Mouse (Mus musculus): ENCODE measurements at regions not wholly inside any gene's neighbourhood (a gene's known extent, or its start where the extent isn't known, plus 50 kb on each side); places are given as distances from the start of the nearest gene placed in this dataset.
"Not testable (repeated sequence)": the region's sequence is repeated elsewhere in the genome, so short reads cannot be mapped to it uniquely, and the experiment has no call there.

DNA sequence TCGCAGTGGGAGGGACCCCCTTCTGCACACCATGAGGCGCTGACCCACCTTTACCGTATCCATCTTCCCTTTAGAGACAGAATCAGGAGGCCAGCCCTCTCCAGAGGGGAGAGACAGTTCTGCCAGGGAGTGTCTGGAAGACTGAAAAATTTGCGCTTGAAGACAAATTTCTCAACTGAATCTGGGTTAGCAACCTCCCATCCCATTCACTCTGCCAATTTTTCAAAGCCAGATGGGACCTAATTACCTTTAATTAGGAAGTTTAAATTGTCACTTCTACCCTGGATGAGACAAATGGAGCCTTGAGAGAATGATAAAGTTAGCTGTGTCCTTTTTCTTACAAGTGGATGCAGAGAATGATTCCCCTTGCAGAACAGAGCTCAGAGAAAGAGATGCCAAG lies 70.2 kb upstream of the Lrpprc start:
- no peak overlapping the region for H3K4me2 ChIP-seq
- H3K9ac ChIP-seq (ENCODE audit: low read length), result no peak overlapping the region
- DNase-seq (ENCODE audit: low spot score, missing footprints), result peak; percentile 73
- no peaks in the 10 kb centered on the region for H3K9me3 ChIP-seq (ENCODE audit: control insufficient read depth, low read length)
- H3K4me1 ChIP-seq (ENCODE audit: control insufficient read depth, insufficient read depth, low read length), result no peaks in the 10 kb centered on the region
- no peak overlapping the region for H3K4me3 ChIP-seq (ENCODE audit: low read depth, low read length)
- 90% methylated on average over 4 of the region's 4 CpGs for WGBS
- H3K27ac ChIP-seq (ENCODE audit: low read depth, low read length), result no peak overlapping the region
- no peak for ATAC-seq (ENCODE audit: low FRiP score)
- H3K36me3 ChIP-seq (ENCODE audit: control insufficient read depth, insufficient read depth, low read length), result no peaks in the 10 kb centered on the region
- H3K27me3 ChIP-seq (ENCODE audit: control insufficient read depth, insufficient read depth, low read length), result no peaks in the 10 kb centered on the region

DNA sequence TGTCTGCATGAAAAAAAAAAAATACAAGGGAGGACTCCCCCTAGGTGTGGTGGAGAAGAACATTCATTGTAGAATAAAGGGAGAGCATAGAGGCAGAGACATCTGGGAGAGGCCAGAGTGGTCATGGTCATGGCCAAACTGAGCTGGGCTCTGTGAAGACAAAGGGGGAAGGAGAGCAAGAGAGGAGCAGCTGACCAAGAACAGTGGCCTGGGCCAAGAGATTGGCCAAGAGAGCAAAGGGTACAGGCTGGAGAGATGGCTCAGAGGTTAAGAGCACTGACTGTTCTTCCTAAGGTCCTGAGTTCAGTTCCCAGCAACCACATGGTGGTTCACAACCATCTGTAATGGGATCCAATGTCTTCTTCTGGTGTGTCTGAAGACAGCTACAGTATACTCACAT lies 73.6 kb upstream of the Lrpprc start:
- not testable (repeated sequence) for H3K4me3 ChIP-seq (ENCODE audit: low read depth, low read length); DNase-seq (ENCODE audit: low spot score, missing footprints); H3K4me1 ChIP-seq (ENCODE audit: control insufficient read depth, insufficient read depth, low read length); H3K9me3 ChIP-seq (ENCODE audit: control insufficient read depth, low read length); H3K4me2 ChIP-seq; ATAC-seq (ENCODE audit: low FRiP score); H3K27me3 ChIP-seq (ENCODE audit: control insufficient read depth, insufficient read depth, low read length); H3K36me3 ChIP-seq (ENCODE audit: control insufficient read depth, insufficient read depth, low read length); H3K9ac ChIP-seq (ENCODE audit: low read length); H3K27ac ChIP-seq (ENCODE audit: low read depth, low read length)

DNA sequence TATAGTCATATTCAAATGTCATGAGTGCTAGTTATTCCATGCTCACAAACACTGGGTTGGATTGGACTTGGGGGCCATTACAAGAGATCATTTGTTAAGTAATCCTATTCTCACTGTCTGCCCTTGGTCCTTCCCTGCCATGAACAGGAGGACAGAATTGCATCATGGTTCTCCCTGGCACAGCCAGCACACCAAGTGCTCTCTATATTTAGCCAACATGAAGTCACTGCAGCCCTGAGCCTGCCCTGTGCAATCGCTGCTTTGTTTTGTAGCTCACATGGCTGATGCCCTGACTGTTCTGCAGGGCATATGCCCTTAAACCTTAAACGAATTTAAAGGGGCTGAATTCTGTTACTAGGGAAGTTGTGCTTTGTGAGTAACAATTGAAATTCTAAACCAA lies 74.6 kb upstream of the Lrpprc start:
- Histone ChIP-seq H3K9me3 (ENCODE audit: control insufficient read depth, low read length) (no peaks in the 10 kb centered on the region), H3K4me1 (ENCODE audit: control insufficient read depth, insufficient read depth, low read length) (no peaks in the 10 kb centered on the region), H3K27ac (ENCODE audit: low read depth, low read length) (no peak overlapping the region), H3K36me3 (ENCODE audit: control insufficient read depth, insufficient read depth, low read length) (no peaks in the 10 kb centered on the region), H3K27me3 (ENCODE audit: control insufficient read depth, insufficient read depth, low read length) (no peaks in the 10 kb centered on the region), H3K9ac (ENCODE audit: low read length) (no peak overlapping the region), H3K4me2 (no peak overlapping the region), H3K4me3 (ENCODE audit: low read depth, low read length) (no peak overlapping the region)
- no peak for DNase-seq (ENCODE audit: low spot score, missing footprints)
- WGBS, result 60% methylated on average over 2 of the region's 2 CpGs
- ATAC-seq (ENCODE audit: low FRiP score), result no peak

DNA sequence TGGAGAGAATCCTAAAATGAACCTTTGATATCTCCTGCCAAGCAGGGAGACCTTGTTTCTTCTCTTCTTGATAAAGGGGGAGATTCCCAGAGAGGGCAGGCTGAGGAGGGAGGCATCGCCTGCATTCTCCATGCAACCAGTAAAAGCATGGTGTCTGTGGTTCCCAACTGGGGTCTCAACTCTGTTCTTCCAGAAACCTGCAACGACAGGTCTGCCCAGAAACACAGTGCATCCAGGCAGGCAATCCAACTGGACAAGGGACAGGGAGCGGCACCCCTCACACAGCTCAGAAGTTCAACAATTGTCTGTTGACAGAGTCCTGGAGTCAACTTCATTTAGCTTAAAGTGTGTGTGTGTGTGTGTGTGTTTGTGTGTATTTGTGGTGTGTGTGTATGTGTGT lies 75.0 kb upstream of the Lrpprc start:
- Histone ChIP-seq H3K9ac (ENCODE audit: low read length) (no peak overlapping the region), H3K9me3 (ENCODE audit: control insufficient read depth, low read length) (no peaks in the 10 kb centered on the region), H3K4me2 (no peak overlapping the region), H3K36me3 (ENCODE audit: control insufficient read depth, insufficient read depth, low read length) (no peaks in the 10 kb centered on the region), H3K4me1 (ENCODE audit: control insufficient read depth, insufficient read depth, low read length) (no peaks in the 10 kb centered on the region), H3K27me3 (ENCODE audit: control insufficient read depth, insufficient read depth, low read length) (no peaks in the 10 kb centered on the region), H3K27ac (ENCODE audit: low read depth, low read length) (no peak overlapping the region), H3K4me3 (ENCODE audit: low read depth, low read length) (no peak overlapping the region)
- no peak for ATAC-seq (ENCODE audit: low FRiP score)
- no peak for DNase-seq (ENCODE audit: low spot score, missing footprints)
- WGBS, result 70% methylated on average over 3 of the region's 3 CpGs

DNA sequence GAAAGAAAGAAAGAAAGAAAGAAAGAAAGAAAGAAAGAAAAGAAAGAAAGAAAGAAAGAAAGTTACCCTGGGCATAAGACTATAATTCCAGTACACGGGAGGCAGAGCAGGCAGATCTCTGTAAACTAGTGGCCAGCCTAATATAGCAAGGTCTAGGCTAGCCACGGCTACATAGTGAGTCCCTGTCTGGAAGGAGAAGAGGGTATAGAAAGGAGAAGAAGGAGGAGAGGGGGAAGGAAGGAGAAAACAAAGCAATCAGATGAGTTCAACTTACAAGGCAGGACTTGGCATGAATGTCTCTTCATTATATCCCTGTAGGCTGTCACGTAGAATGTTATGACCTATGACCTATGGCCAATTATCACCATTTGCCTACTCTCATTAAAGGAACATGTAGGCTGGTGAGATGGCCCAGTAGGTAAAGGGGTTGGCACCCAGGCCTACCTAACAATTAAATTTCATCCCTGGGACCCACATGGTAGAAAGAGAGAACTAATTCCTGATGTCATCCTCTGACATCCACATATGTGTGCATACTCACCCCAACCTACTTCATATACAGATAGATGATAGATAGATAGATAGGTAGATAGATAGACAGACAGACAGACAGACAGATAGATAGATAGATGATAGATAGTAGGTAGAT lies 78.6 kb upstream of the Lrpprc start:
- no peak overlapping the region for H3K4me2 ChIP-seq
- no peak for ATAC-seq (ENCODE audit: low FRiP score)
- WGBS, result 93% methylated on average over 3 of the region's 3 CpGs
- no peaks in the 10 kb centered on the region for H3K36me3 ChIP-seq (ENCODE audit: control insufficient read depth, insufficient read depth, low read length)
- DNase-seq (ENCODE audit: low spot score, missing footprints), result no peak
- no peaks in the 10 kb centered on the region for H3K9me3 ChIP-seq (ENCODE audit: control insufficient read depth, low read length)
- no peaks in the 10 kb centered on the region for H3K27me3 ChIP-seq (ENCODE audit: control insufficient read depth, insufficient read depth, low read length)
- H3K27ac ChIP-seq (ENCODE audit: low read depth, low read length), result no peak overlapping the region
- H3K4me1 ChIP-seq (ENCODE audit: control insufficient read depth, insufficient read depth, low read length), result no peaks in the 10 kb centered on the region
- H3K4me3 ChIP-seq (ENCODE audit: low read depth, low read length), result no peak overlapping the region
- H3K9ac ChIP-seq (ENCODE audit: low read length), result no peak overlapping the region

DNA sequence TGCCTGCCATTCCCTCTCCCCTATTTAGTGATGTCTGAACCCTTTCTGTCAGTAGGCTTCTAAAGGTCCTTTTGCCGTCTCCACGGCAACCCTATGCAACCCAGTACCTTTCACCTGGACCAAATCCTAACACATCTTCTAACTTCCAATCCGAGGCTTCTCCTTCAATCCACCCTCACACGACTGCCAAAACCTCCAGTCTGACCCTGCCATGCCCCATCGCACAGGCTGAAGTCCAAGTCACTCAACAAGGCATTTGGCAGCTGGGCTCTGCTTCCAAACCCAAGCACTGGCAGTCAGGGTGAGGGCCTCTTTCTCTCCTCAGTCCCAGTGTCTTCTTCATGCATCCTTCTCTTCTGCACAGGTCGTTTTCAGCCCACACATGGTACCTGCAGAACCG lies 83.0 kb upstream of the Lrpprc start:
- DNase-seq (ENCODE audit: low spot score, missing footprints) (peak; percentile 39), ATAC-seq (ENCODE audit: low FRiP score) (no peak)
- WGBS, result 72% methylated on average over 7 of the region's 7 CpGs
- Histone ChIP-seq H3K36me3 (ENCODE audit: control insufficient read depth, insufficient read depth, low read length) (no peaks in the 10 kb centered on the region), H3K27ac (ENCODE audit: low read depth, low read length) (no peak overlapping the region), H3K9me3 (ENCODE audit: control insufficient read depth, low read length) (no peaks in the 10 kb centered on the region), H3K4me2 (no peak overlapping the region), H3K4me3 (ENCODE audit: low read depth, low read length) (no peak overlapping the region), H3K27me3 (ENCODE audit: control insufficient read depth, insufficient read depth, low read length) (no peaks in the 10 kb centered on the region), H3K4me1 (ENCODE audit: control insufficient read depth, insufficient read depth, low read length) (no peaks in the 10 kb centered on the region; the same call in 1 of the 2 replicates), H3K9ac (ENCODE audit: low read length) (no peak overlapping the region)

DNA sequence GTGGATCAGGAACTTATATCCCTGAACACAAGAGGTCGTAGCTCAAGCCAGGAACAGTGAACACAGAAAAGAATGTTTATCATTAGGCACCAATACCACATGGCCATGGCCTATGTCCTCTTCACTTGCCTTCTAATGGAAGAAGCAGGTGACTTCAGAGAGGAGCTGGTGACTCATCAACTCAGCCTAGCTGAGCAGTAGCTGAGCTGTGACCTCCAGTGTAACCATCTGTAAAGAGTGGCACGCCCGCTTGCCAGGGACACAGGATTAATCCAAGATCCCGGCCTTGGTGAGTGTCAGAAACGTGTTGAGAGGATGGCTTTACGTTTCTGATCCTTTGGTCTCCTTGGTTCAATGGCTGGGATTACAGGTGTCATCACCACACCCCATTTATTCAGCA lies 82.0 kb upstream of the Ppm1b start:
- Histone ChIP-seq H3K4me1 (ENCODE audit: control insufficient read depth, insufficient read depth, low read length) (no peaks in the 10 kb centered on the region; the same call in 1 of the 2 replicates), H3K27me3 (ENCODE audit: control insufficient read depth, insufficient read depth, low read length) (no peaks in the 10 kb centered on the region), H3K9me3 (ENCODE audit: control insufficient read depth, low read length) (no peaks in the 10 kb centered on the region), H3K4me2 (no peak overlapping the region), H3K9ac (ENCODE audit: low read length) (no peak overlapping the region), H3K4me3 (ENCODE audit: low read depth, low read length) (no peak overlapping the region), H3K27ac (ENCODE audit: low read depth, low read length) (no peak overlapping the region), H3K36me3 (ENCODE audit: control insufficient read depth, insufficient read depth, low read length) (no peaks in the 10 kb centered on the region)
- 78% methylated on average over 6 of the region's 6 CpGs for WGBS
- DNase-seq (ENCODE audit: low spot score, missing footprints) (no peak), ATAC-seq (ENCODE audit: low FRiP score) (no peak)

DNA sequence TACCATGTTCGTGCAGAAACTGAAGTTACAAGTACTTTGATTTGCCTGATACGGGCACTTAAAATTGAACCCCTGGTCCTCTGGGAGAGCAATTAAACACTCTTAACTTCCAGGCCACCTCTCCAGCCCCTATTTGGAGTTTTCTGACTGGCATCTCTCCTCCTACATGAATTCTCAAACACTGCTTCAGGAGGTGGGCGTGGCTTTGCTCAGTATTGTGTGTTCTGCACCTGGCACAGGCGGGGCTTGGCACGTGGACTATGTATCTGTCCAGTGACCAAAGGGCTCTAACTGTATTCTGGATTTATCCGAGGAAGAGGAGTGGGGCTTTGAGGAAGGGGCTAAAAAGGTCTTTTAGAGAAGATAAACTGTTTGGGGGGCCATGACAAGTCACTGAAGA lies 81.5 kb upstream of the Ppm1b start:
- Histone ChIP-seq H3K9me3 (ENCODE audit: control insufficient read depth, low read length) (no peaks in the 10 kb centered on the region), H3K27me3 (ENCODE audit: control insufficient read depth, insufficient read depth, low read length) (no peaks in the 10 kb centered on the region), H3K36me3 (ENCODE audit: control insufficient read depth, insufficient read depth, low read length) (no peaks in the 10 kb centered on the region), H3K4me3 (ENCODE audit: low read depth, low read length) (no peak overlapping the region), H3K4me1 (ENCODE audit: control insufficient read depth, insufficient read depth, low read length) (no peaks in the 10 kb centered on the region; the same call in 1 of the 2 replicates), H3K4me2 (no peak overlapping the region), H3K9ac (ENCODE audit: low read length) (no peak overlapping the region), H3K27ac (ENCODE audit: low read depth, low read length) (no peak overlapping the region)
- 90% methylated on average over 6 of the region's 6 CpGs for WGBS
- ATAC-seq (ENCODE audit: low FRiP score) (no peak), DNase-seq (ENCODE audit: low spot score, missing footprints) (no peak)

DNA sequence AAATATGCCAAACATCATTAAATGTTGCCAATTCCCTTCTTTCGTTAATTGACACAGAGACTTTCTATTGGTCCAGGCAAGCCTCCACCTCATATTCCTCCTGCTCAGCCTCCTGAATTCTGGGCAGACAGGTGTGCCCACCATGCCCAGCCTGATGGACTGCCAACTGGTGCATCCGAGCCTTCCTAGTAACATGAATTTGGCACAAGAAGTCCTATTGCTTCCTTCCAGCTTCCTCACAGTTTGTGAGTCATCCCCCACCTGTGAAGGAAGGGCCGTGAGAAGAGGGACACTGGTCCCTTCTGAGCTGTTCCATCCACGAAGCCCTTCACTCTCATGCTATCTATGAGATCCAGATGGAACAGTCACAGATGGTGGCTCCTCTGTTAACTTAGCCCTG lies 80.5 kb upstream of the Ppm1b start:
- no peaks in the 10 kb centered on the region for H3K9me3 ChIP-seq (ENCODE audit: control insufficient read depth, low read length)
- no peak overlapping the region for H3K4me2 ChIP-seq
- no peaks in the 10 kb centered on the region for H3K36me3 ChIP-seq (ENCODE audit: control insufficient read depth, insufficient read depth, low read length)
- no peaks in the 10 kb centered on the region; the same call in 1 of the 2 replicates for H3K4me1 ChIP-seq (ENCODE audit: control insufficient read depth, insufficient read depth, low read length)
- no peak overlapping the region for H3K4me3 ChIP-seq (ENCODE audit: low read depth, low read length)
- no peak for ATAC-seq (ENCODE audit: low FRiP score)
- DNase-seq (ENCODE audit: low spot score, missing footprints), result no peak
- no peak overlapping the region for H3K27ac ChIP-seq (ENCODE audit: low read depth, low read length)
- H3K9ac ChIP-seq (ENCODE audit: low read length), result no peak overlapping the region
- 86% methylated on average over 4 of the region's 4 CpGs for WGBS
- H3K27me3 ChIP-seq (ENCODE audit: control insufficient read depth, insufficient read depth, low read length), result no peaks in the 10 kb centered on the region

Measured in midbrain, embryonic 11.5 days (tissue).